Mouse (Mus musculus) heart, adult 2 months (tissue): ENCODE measurements at regions not wholly inside any gene's neighbourhood (a gene's known extent, or its start where the extent isn't known, plus 50 kb on each side); places are given as distances from the start of the nearest gene placed in this dataset.

Source experiments
- CTCF ChIP-seq: fragments of 200-600 bp; IDR thresholded peaks from 2 replicates; pipeline ENCODE4 v1.8.1; 2022; ENCODE audit warnings: antibody characterized with exemption, mild to moderate bottlenecking, moderate library complexity
- POLR2A ChIP-seq: fragments of 200-500 bp; IDR thresholded peaks from 2 replicates; pipeline ENCODE4 v1.6.1; 2011; ENCODE audit warnings: mild to moderate bottlenecking, low read depth, low read length, control low read depth; ENCODE audit not compliant: insufficient read depth

- TF ChIP-seq POLR2A (no peak), CTCF (no peak)
Observed at GRCm38 (mm10) chr6:51086347-51086746, 346.1 kb upstream of the Nfe2l3 start.
